Mouse (Mus musculus) neural tube, embryonic 12.5 days (tissue): Measurements from ENCODE around the gene Ank3. TPM values are rescaled to one million over a fixed set of nuclear protein-coding genes. Genes with fewer than 3 reads are reported as not detected.

ENCODE experiments used
- ATAC-seq: fragments of 200-750 bp; cut with Nextera tagmentation; 2 replicates; pipeline ENCODE4 v1.8.0; 2017; ENCODE audit warnings: low read depth, mild to moderate bottlenecking, moderate TSS enrichment, moderate library complexity; ENCODE audit not compliant: low FRiP score
- H3K27ac ChIP-seq: fragments of 300-500 bp; sonication (generic); 2 replicates; pipeline ENCODE4 v1.5.1; 2016
- H3K27me3 ChIP-seq: fragments of 300-500 bp; sonication (generic); replicated peaks from 2 replicates; pipeline ENCODE4 v1.6.1; 2016; ENCODE audit warnings: mild to moderate bottlenecking
- H3K36me3 ChIP-seq: fragments of 300-500 bp; sonication (generic); 2 replicates; pipeline ENCODE4 v1.6.1; 2016; ENCODE audit warnings: mild to moderate bottlenecking
- H3K4me1 ChIP-seq: fragments of 300-500 bp; sonication (generic); 2 replicates; pipeline ENCODE4 v1.6.1; 2016
- H3K4me2 ChIP-seq: fragments of 300-500 bp; sonication (generic); replicated peaks from 2 replicates; pipeline ENCODE4 v1.6.1; 2016; ENCODE audit warnings: mild to moderate bottlenecking
- H3K4me3 ChIP-seq: fragments of 300-500 bp; sonication (generic); 2 replicates; pipeline ENCODE4 v1.5.1; 2016
- H3K9ac ChIP-seq: fragments of 300-500 bp; sonication (generic); 2 replicates; pipeline ENCODE4 v1.6.1; 2016; ENCODE audit warnings: mild to moderate bottlenecking
- H3K9me3 ChIP-seq: fragments of 300-500 bp; sonication (generic); 2 replicates; pipeline ENCODE4 v1.6.1; 2016; ENCODE audit warnings: mild to moderate bottlenecking
- WGBS: fragments of 180-500 bp; shearing (Covaris S2); methylation state at CpG from one replicate; pipeline ENCODE4 v1.1.7; 2016; 5-methylcytosine and 5-hydroxymethylcytosine counted together
- polyA plus RNA-seq: library from polyadenylated mRNA; unstranded; fragments of >200 nt; fragmentation: Nextera tagmentation; extraction: Ambion mirVana; gene quantifications from 2 replicates; pipeline ENCODE4 v1.2.1, GENCODE M21; 2016

Ank3 gene
- polyA plus RNA-seq, 1 experiment from 2014 or later: 95.5 TPM

GRCm38 (mm10) chr10:69548771-69549170 is 150.2 kb downstream of the Ank3 start:
- no peaks in the 10 kb centered on the region for H3K36me3 ChIP-seq
- 87% methylated on average over 3 of the region's 3 CpGs for WGBS
- no peak overlapping the region for H3K9ac ChIP-seq
- no peak overlapping the region for H3K27ac ChIP-seq
- no peak for ATAC-seq
- no peaks in the 10 kb centered on the region for H3K27me3 ChIP-seq
- no peak overlapping the region for H3K4me3 ChIP-seq
- no peaks in the 10 kb centered on the region for H3K4me1 ChIP-seq
- H3K9me3 ChIP-seq: no peaks in the 10 kb centered on the region
- H3K4me2 ChIP-seq: no peak overlapping the region

- H3K4me2 ChIP-seq: no peak overlapping the region
- H3K9me3 ChIP-seq: no peaks in the 10 kb centered on the region
- no peak for ATAC-seq
- no peaks in the 10 kb centered on the region for H3K4me1 ChIP-seq
- H3K36me3 ChIP-seq: no peaks in the 10 kb centered on the region
- no peak overlapping the region for H3K9ac ChIP-seq
- H3K27ac ChIP-seq: no peak overlapping the region
- H3K4me3 ChIP-seq: no peak overlapping the region
- no peaks in the 10 kb centered on the region for H3K27me3 ChIP-seq
- 87% methylated on average over 4 of the region's 4 CpGs for WGBS
Measured at GRCm38 (mm10) chr10:69549221-69549620, 150.6 kb downstream of the Ank3 start.

GRCm38 (mm10) chr10:69550824-69551223 is 152.3 kb downstream of the Ank3 start:
- Histone ChIP-seq H3K9ac (no peak overlapping the region), H3K4me2 (no peak overlapping the region), H3K4me3 (no peak overlapping the region), H3K9me3 (no peaks in the 10 kb centered on the region), H3K4me1 (no peaks in the 10 kb centered on the region; the same call in 1 of the 2 replicates), H3K27me3 (no peaks in the 10 kb centered on the region), H3K36me3 (no peaks in the 10 kb centered on the region), H3K27ac (no peak overlapping the region)
- no peak for ATAC-seq
- 65% methylated on average over 4 of the region's 4 CpGs for WGBS

- H3K27ac ChIP-seq: no peak overlapping the region
- WGBS: 67% methylated on average over 1 of the region's 1 CpGs
- H3K4me2 ChIP-seq: no peak overlapping the region
- H3K4me1 ChIP-seq: no peaks in the 10 kb centered on the region; the same call in 1 of the 2 replicates
- H3K27me3 ChIP-seq: no peaks in the 10 kb centered on the region
- H3K9me3 ChIP-seq: no peaks in the 10 kb centered on the region
- H3K9ac ChIP-seq: no peak overlapping the region
- H3K36me3 ChIP-seq: no peaks in the 10 kb centered on the region
- no peak overlapping the region for H3K4me3 ChIP-seq
- no peak for ATAC-seq
Measured at GRCm38 (mm10) chr10:69553091-69553490, 154.5 kb downstream of the Ank3 start.

GRCm38 (mm10) chr10:69555592-69555991 is 157.0 kb downstream of the Ank3 start:
- H3K4me1 ChIP-seq: no peaks in the 10 kb centered on the region; the same call in 1 of the 2 replicates
- ATAC-seq: no peak
- H3K9ac ChIP-seq: no peak overlapping the region
- H3K4me3 ChIP-seq: no peak overlapping the region
- no peaks in the 10 kb centered on the region for H3K27me3 ChIP-seq
- WGBS: 93% methylated on average over 4 of the region's 4 CpGs
- no peaks in the 10 kb centered on the region for H3K36me3 ChIP-seq
- no peaks in the 10 kb centered on the region for H3K9me3 ChIP-seq
- H3K27ac ChIP-seq: no peak overlapping the region
- no peak overlapping the region for H3K4me2 ChIP-seq

GRCm38 (mm10) chr10:69556278-69556677 is 157.7 kb downstream of the Ank3 start:
- H3K36me3 ChIP-seq: no peaks in the 10 kb centered on the region
- H3K4me1 ChIP-seq: no peaks in the 10 kb centered on the region; the same call in 1 of the 2 replicates
- H3K4me2 ChIP-seq: no peak overlapping the region
- no peak overlapping the region for H3K9ac ChIP-seq
- no peak for ATAC-seq
- 18% methylated on average over 13 of the region's 13 CpGs for WGBS
- H3K9me3 ChIP-seq: no peaks in the 10 kb centered on the region
- no peak overlapping the region for H3K27ac ChIP-seq
- H3K27me3 ChIP-seq: no peaks in the 10 kb centered on the region
- no peak overlapping the region for H3K4me3 ChIP-seq

GRCm38 (mm10) chr10:69560237-69560636 is 161.7 kb downstream of the Ank3 start:
- WGBS: 80% methylated on average over 1 of the region's 1 CpGs
- Histone ChIP-seq H3K27me3 (no peaks in the 10 kb centered on the region), H3K4me1 (peaks cover 4% of the 10 kb centered on the region), H3K9ac (no peak overlapping the region), H3K36me3 (no peaks in the 10 kb centered on the region), H3K4me2 (no peak overlapping the region), H3K27ac (no peak overlapping the region), H3K9me3 (no peaks in the 10 kb centered on the region), H3K4me3 (no peak overlapping the region)
- no peak for ATAC-seq

GRCm38 (mm10) chr10:69562931-69563330 is 164.4 kb downstream of the Ank3 start:
- WGBS: 84% methylated on average over 3 of the region's 4 CpGs
- no peak overlapping the region for H3K27ac ChIP-seq
- H3K27me3 ChIP-seq: no peaks in the 10 kb centered on the region
- no peaks in the 10 kb centered on the region for H3K36me3 ChIP-seq
- H3K9ac ChIP-seq: no peak overlapping the region
- no peak overlapping the region for H3K4me3 ChIP-seq
- H3K9me3 ChIP-seq: no peaks in the 10 kb centered on the region
- ATAC-seq: no peak
- no peak overlapping the region for H3K4me2 ChIP-seq
- peaks cover 4% of the 10 kb centered on the region; the same call in 1 of the 2 replicates for H3K4me1 ChIP-seq

GRCm38 (mm10) chr10:69565052-69565451 is 166.5 kb downstream of the Ank3 start:
- 85% methylated on average over 4 of the region's 4 CpGs for WGBS

GRCm38 (mm10) chr10:69568976-69569375 is 170.4 kb downstream of the Ank3 start:
- H3K9ac ChIP-seq: no peak overlapping the region
- peaks cover 30% of the 10 kb centered on the region for H3K4me1 ChIP-seq
- H3K9me3 ChIP-seq: no peaks in the 10 kb centered on the region
- 79% methylated on average over 5 of the region's 5 CpGs for WGBS
- 0 out of 2 replicates have a peak, but pooled peaks cover 4% of the 10 kb centered on the region for H3K27me3 ChIP-seq
- no peak for ATAC-seq
- no peak overlapping the region for H3K27ac ChIP-seq
- no peak overlapping the region for H3K4me3 ChIP-seq
- no peaks in the 10 kb centered on the region for H3K36me3 ChIP-seq
- no peak overlapping the region for H3K4me2 ChIP-seq

More at GRCm38 (mm10) chr10:69565052-69565451, 166.5 kb downstream of the Ank3 start:
- no peak overlapping the region for H3K4me2 ChIP-seq
- ATAC-seq: no peak
- no peaks in the 10 kb centered on the region for H3K9me3 ChIP-seq
- peaks cover 4% of the 10 kb centered on the region; the same call in 1 of the 2 replicates for H3K4me1 ChIP-seq
- H3K9ac ChIP-seq: no peak overlapping the region
- H3K27ac ChIP-seq: no peak overlapping the region
- H3K27me3 ChIP-seq: no peaks in the 10 kb centered on the region
- H3K36me3 ChIP-seq: no peaks in the 10 kb centered on the region
- H3K4me3 ChIP-seq: no peak overlapping the region

GRCm38 (mm10) chr10:69569740-69570139 is 171.2 kb downstream of the Ank3 start:
- Histone ChIP-seq H3K4me1 (peaks cover 36% of the 10 kb centered on the region), H3K4me3 (no peak overlapping the region), H3K27ac (no peak overlapping the region), H3K9me3 (no peaks in the 10 kb centered on the region), H3K4me2 (no peak overlapping the region), H3K27me3 (0 out of 2 replicates have a peak, but pooled peaks cover 4% of the 10 kb centered on the region), H3K9ac (no peak overlapping the region), H3K36me3 (no peaks in the 10 kb centered on the region)
- ATAC-seq: no peak
- 68% methylated on average over 8 of the region's 8 CpGs for WGBS

GRCm38 (mm10) chr10:69570466-69571288 is 172.1 kb downstream of the Ank3 start:
- peaks cover 40% of the 10 kb centered on the region for H3K4me1 ChIP-seq
- peak overlapping the region; percentile 51 for H3K4me2 ChIP-seq
- H3K9me3 ChIP-seq: no peaks in the 10 kb centered on the region
- no peak for ATAC-seq
- no peak overlapping the region for H3K27ac ChIP-seq
- no peak overlapping the region for H3K9ac ChIP-seq
- 39% methylated on average over 18 of the region's 18 CpGs for WGBS
- H3K27me3 ChIP-seq: 0 out of 2 replicates have a peak, but pooled peaks cover 4% of the 10 kb centered on the region
- H3K36me3 ChIP-seq: no peaks in the 10 kb centered on the region
- H3K4me3 ChIP-seq: no peak overlapping the region
